Mouse (Mus musculus) layer of hippocampus, adult 11-12 months (tissue): ENCODE measurements around the gene Fxyd6.

Source experiments
- DNase-seq: peaks from one replicate; pipeline ENCODE4 v3.0.0; 2022; ENCODE audit warnings: low spot score

Fxyd6 gene

GRCm38 (mm10) chr9:45412287-45412686 lies 42.3 kb downstream of the Fxyd6 start:
- peak; percentile 92 for DNase-seq

- DNase-seq = no peak
These were observed 42.9 kb downstream of the Fxyd6 start for GRCm38 (mm10) chr9:45412700-45413477.

- DNase-seq = peak; percentile 55
These were observed 43.6 kb downstream of the Fxyd6 start for GRCm38 (mm10) chr9:45413478-45414140.

GRCm38 (mm10) chr9:45415912-45416311 lies 45.9 kb downstream of the Fxyd6 start:
- DNase-seq = peak; percentile 84

- DNase-seq = peak; percentile 60
These were observed 47.3 kb downstream of the Fxyd6 start for GRCm38 (mm10) chr9:45417245-45417644.

GRCm38 (mm10) chr9:45418252-45418651 lies 48.3 kb downstream of the Fxyd6 start:
- peak; percentile 59 for DNase-seq

GRCm38 (mm10) chr9:45421209-45421608 lies 51.2 kb downstream of the Fxyd6 start:
- peak; percentile 60 for DNase-seq

- DNase-seq = no peak
These were observed 52.8 kb downstream of the Fxyd6 start for GRCm38 (mm10) chr9:45422761-45423298.

- DNase-seq = no peak
These were observed 56.5 kb downstream of the Fxyd6 start, which contains the start of gene Dscaml1 for GRCm38 (mm10) chr9:45426456-45426855. Gene Dscaml1, plus strand, starts transcription at chr9:45426628.

- DNase-seq = no peak
These were observed 59.4 kb downstream of the Fxyd6 start for GRCm38 (mm10) chr9:45429392-45429791.

GRCm38 (mm10) chr9:45429951-45430697 lies 60.1 kb downstream of the Fxyd6 start:
- peak; percentile 57 for DNase-seq

GRCm38 (mm10) chr9:45430698-45430959 lies 60.6 kb downstream of the Fxyd6 start:
- DNase-seq = no peak

GRCm38 (mm10) chr9:45431150-45431549 lies 61.2 kb downstream of the Fxyd6 start:
- no peak for DNase-seq

GRCm38 (mm10) chr9:45432639-45433038 lies 62.7 kb downstream of the Fxyd6 start:
- peak; percentile 67 for DNase-seq

- no peak for DNase-seq
These were observed 63.1 kb downstream of the Fxyd6 start for GRCm38 (mm10) chr9:45433119-45433518.

- no peak for DNase-seq
These were observed 64.2 kb downstream of the Fxyd6 start for GRCm38 (mm10) chr9:45434171-45434570.

GRCm38 (mm10) chr9:45439025-45439424 lies 69.0 kb downstream of the Fxyd6 start:
- DNase-seq = no peak

GRCm38 (mm10) chr9:45440083-45440784 lies 70.2 kb downstream of the Fxyd6 start:
- DNase-seq = no peak

- DNase-seq = no peak
These were observed 74.3 kb downstream of the Fxyd6 start for GRCm38 (mm10) chr9:45444251-45444798.
